Mouse (Mus musculus): Measurements from ENCODE around the gene Ifnb1. TPM values are rescaled to one million over a fixed set of nuclear protein-coding genes. Genes with fewer than 3 reads are reported as not detected.

Gene Ifnb1
- polyA plus RNA-seq, 1 experiment from 2014 or later, result not detected

DNA sequence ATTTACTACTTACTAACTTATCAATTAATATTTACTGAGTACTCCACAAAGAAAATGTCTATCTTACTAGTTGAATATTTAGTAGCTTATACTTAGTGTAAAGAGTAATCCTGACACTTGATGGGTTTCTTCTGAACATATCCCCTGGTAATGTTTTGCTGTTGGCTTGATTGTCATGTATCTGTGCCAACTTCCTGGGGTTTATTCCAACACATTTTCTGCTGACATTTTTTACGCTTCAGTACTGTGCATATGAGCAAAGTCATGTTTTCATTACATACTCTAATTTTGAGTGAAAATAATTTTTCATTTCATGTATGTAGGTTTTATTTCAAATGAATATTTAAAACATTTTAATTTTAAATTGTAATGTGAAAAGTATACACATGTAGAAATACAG is 12.3 kb upstream of the Ifnb1 start:
- H3K4me3 ChIP-seq (ENCODE audit: low read length), result no peak overlapping the region
- no peaks in the 10 kb centered on the region for H3K36me3 ChIP-seq (ENCODE audit: insufficient read depth, low read length)
- H3K4me1 ChIP-seq (ENCODE audit: insufficient read depth, low read length), result no peaks in the 10 kb centered on the region
- no peak overlapping the region for H3K9ac ChIP-seq (replicated peaks; ENCODE audit: low read length)
- no peak overlapping the region for H3K27ac ChIP-seq (ENCODE audit: low read length)
- H3K9me3 ChIP-seq (ENCODE audit: low read length), result no peaks in the 10 kb centered on the region
- ATAC-seq (ENCODE audit: low FRiP score, low TSS enrichment), result no peak
- no peaks in the 10 kb centered on the region for H3K27me3 ChIP-seq (ENCODE audit: insufficient read depth, low read length)
- H3K4me2 ChIP-seq (replicated peaks; ENCODE audit: low read depth, low read length), result no peak overlapping the region
- 89% methylated on average over 1 of the region's 1 CpGs for WGBS

DNA sequence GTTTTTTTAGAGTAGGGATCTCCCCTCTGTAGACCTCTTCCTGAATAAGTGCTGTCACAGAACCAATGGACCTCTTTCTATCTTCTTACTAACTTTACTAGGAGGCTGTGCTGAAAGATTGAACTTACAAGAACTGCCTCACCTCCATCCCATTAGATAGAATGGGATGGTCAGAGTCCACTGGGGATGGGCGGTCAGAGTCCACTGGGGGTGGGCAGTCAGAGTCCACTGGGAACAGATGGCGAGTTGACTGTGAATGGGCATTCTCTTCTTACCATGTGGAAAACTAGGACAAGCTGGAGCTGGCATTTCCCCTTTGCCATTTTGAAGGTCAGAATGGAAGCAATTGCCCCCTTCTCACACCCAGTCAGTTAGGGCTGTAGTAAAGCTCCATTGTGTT is 10.9 kb upstream of the Ifnb1 start:
- H3K9ac ChIP-seq (replicated peaks; ENCODE audit: low read length), result no peak overlapping the region
- WGBS, result 98% methylated on average over 2 of the region's 2 CpGs
- ATAC-seq (ENCODE audit: low FRiP score, low TSS enrichment), result no peak
- no peaks in the 10 kb centered on the region for H3K4me1 ChIP-seq (ENCODE audit: insufficient read depth, low read length)
- no peaks in the 10 kb centered on the region for H3K9me3 ChIP-seq (ENCODE audit: low read length)
- no peak overlapping the region for H3K4me2 ChIP-seq (replicated peaks; ENCODE audit: low read depth, low read length)
- no peaks in the 10 kb centered on the region for H3K36me3 ChIP-seq (ENCODE audit: insufficient read depth, low read length)
- no peak overlapping the region for H3K4me3 ChIP-seq (ENCODE audit: low read length)
- no peak overlapping the region for H3K27ac ChIP-seq (ENCODE audit: low read length)
- no peaks in the 10 kb centered on the region for H3K27me3 ChIP-seq (ENCODE audit: insufficient read depth, low read length)

DNA sequence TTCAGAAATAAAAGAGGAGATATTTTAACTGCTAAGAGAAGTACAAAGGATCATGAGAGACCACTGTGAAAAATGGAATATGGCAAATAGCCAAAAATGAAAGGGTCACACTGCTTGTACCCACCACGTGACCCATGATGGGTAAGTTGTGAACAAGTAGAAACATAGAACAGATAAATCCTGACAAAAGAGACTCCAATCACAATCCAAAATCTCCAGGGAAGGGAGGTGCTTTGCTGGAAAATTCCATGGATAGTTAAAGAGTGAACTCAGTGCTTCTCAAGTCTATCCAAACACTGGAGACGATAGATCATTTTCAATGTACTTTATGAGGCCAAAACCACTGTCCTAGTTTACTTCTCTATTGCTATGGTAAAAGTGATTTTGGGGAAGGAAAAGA is 8.3 kb upstream of the Ifnb1 start:
- no peak overlapping the region for H3K4me3 ChIP-seq (ENCODE audit: low read length)
- no peak for ATAC-seq (ENCODE audit: low FRiP score, low TSS enrichment)
- 61% methylated on average over 2 of the region's 2 CpGs for WGBS
- no peak overlapping the region for H3K9ac ChIP-seq (replicated peaks; ENCODE audit: low read length)
- H3K27ac ChIP-seq (ENCODE audit: low read length), result no peak overlapping the region
- H3K27me3 ChIP-seq (ENCODE audit: insufficient read depth, low read length), result no peaks in the 10 kb centered on the region
- no peaks in the 10 kb centered on the region for H3K9me3 ChIP-seq (ENCODE audit: low read length)
- H3K4me2 ChIP-seq (replicated peaks; ENCODE audit: low read depth, low read length), result no peak overlapping the region
- H3K36me3 ChIP-seq (ENCODE audit: insufficient read depth, low read length), result no peaks in the 10 kb centered on the region
- H3K4me1 ChIP-seq (ENCODE audit: insufficient read depth, low read length), result no peaks in the 10 kb centered on the region

DNA sequence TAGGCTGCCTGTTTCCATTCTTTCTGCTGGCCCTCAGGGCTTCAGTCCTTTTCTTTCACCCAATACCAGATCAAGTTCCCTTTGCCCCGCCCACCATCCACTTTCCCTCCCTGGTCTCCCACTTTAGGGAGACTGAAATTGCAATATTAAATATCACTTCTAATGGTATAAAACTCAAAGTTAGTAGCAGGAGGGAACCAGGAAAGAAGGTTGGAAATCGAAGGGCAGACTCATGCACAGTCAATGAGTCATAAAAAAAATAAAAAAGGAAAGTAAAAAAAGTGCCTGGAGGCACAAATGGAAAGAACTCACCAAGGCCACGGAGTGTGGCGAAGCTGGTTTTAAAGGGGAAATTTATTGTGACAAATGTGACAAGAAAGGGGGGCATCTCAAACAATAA is 7.7 kb upstream of the Ifnb1 start:
- Histone ChIP-seq H3K9ac (replicated peaks; ENCODE audit: low read length) (no peak overlapping the region), H3K4me3 (ENCODE audit: low read length) (no peak overlapping the region), H3K27me3 (ENCODE audit: insufficient read depth, low read length) (no peaks in the 10 kb centered on the region), H3K36me3 (ENCODE audit: insufficient read depth, low read length) (no peaks in the 10 kb centered on the region), H3K9me3 (ENCODE audit: low read length) (no peaks in the 10 kb centered on the region), H3K4me1 (ENCODE audit: insufficient read depth, low read length) (no peaks in the 10 kb centered on the region), H3K27ac (ENCODE audit: low read length) (no peak overlapping the region), H3K4me2 (replicated peaks; ENCODE audit: low read depth, low read length) (no peak overlapping the region)
- no peak for ATAC-seq (ENCODE audit: low FRiP score, low TSS enrichment)
- WGBS, result 69% methylated on average over 4 of the region's 4 CpGs

DNA sequence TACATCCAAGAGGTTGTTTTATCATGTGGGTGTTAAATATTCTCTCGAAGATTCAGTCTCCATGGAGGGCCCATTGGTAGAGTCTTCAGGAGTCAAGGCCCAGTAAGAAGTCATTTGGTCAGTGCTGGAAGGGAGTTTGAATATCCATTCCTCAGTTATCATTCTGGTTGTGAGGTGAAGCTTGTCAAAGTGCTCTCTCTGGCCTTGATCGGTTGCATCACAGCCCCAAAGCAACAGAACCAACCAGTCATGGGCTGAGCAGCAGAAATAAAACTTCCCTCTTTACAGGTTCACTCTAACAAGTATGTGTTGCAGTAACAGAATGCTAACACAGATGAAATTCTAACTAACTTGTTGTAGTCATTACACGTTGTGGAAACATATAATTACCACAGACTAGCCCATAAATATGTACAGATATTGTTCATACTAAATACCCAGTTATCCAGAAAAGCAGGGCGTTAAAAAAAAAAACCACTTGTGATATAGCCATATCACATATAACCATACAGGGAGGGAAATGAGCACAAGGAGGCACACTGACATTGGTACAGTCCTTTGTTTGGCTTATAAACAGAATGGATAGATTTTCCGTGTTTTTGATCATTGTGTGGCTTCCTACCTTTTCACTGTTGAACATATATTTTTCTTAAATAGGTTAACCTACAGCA is 3.9 kb upstream of the Ifnb1 start:
- Histone ChIP-seq H3K27ac (ENCODE audit: low read length) (no peak overlapping the region), H3K9me3 (ENCODE audit: low read length) (no peaks in the 10 kb centered on the region), H3K4me2 (replicated peaks; ENCODE audit: low read depth, low read length) (no peak overlapping the region), H3K4me3 (ENCODE audit: low read length) (no peak overlapping the region), H3K4me1 (ENCODE audit: insufficient read depth, low read length) (no peaks in the 10 kb centered on the region), H3K9ac (replicated peaks; ENCODE audit: low read length) (no peak overlapping the region), H3K27me3 (ENCODE audit: insufficient read depth, low read length) (no peaks in the 10 kb centered on the region), H3K36me3 (ENCODE audit: insufficient read depth, low read length) (no peaks in the 10 kb centered on the region)
- WGBS, result 87% methylated on average over 5 of the region's 5 CpGs
- ATAC-seq (ENCODE audit: low FRiP score, low TSS enrichment), result no peak

DNA sequence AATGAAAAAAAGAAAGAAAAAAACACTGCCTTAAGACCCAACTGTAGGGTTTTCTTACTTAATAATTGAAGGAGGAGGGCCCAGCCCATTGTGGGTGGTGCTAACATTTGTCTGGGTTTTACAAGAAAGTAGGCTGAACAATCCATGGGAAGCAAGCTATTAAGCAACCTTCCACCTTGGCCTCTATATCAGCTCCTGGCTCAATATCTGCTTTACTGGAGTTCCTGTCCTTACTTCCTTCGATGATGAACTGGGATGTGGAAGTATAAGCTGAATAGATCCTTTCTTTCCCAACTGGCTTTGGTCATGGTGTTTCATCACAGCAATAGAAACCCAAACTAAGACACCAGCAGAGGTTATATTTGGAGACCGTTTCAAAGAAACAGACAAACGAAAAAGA is 2.8 kb upstream of the Ifnb1 start:
- H3K9me3 ChIP-seq (ENCODE audit: low read length), result no peaks in the 10 kb centered on the region
- no peaks in the 10 kb centered on the region for H3K27me3 ChIP-seq (ENCODE audit: insufficient read depth, low read length)
- WGBS, result 83% methylated on average over 3 of the region's 3 CpGs
- H3K4me2 ChIP-seq (replicated peaks; ENCODE audit: low read depth, low read length), result no peak overlapping the region
- H3K4me3 ChIP-seq (ENCODE audit: low read length), result no peak overlapping the region
- ATAC-seq (ENCODE audit: low FRiP score, low TSS enrichment), result no peak
- no peak overlapping the region for H3K9ac ChIP-seq (replicated peaks; ENCODE audit: low read length)
- H3K36me3 ChIP-seq (ENCODE audit: insufficient read depth, low read length), result no peaks in the 10 kb centered on the region
- no peaks in the 10 kb centered on the region for H3K4me1 ChIP-seq (ENCODE audit: insufficient read depth, low read length)
- no peak overlapping the region for H3K27ac ChIP-seq (ENCODE audit: low read length)

DNA sequence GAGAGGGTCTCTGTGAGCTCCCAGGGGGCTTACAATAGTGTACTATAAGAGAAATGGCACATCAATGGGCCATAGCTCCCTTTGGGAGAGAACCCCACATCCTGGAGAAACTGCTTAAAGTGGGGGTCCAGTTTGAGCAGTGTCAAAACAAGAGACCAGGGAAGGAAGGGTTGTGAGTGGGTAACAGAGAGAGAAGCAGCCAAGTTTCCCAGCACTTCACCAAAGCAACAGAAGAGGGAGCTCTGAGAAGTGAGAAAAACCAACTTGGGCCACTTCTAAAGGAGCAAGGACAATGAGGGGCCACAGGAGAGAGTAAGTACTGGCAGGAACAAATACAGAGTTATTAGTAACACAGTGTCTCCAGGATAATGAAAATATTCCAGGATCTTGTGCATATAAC is 667 bp upstream of the Ifnb1 start:
- Histone ChIP-seq H3K9me3 (ENCODE audit: low read length) (no peaks in the 10 kb centered on the region), H3K9ac (replicated peaks; ENCODE audit: low read length) (no peak overlapping the region), H3K27me3 (ENCODE audit: insufficient read depth, low read length) (no peaks in the 10 kb centered on the region), H3K4me3 (ENCODE audit: low read length) (no peak overlapping the region), H3K4me2 (replicated peaks; ENCODE audit: low read depth, low read length) (no peak overlapping the region), H3K4me1 (ENCODE audit: insufficient read depth, low read length) (no peaks in the 10 kb centered on the region), H3K27ac (ENCODE audit: low read length) (no peak overlapping the region), H3K36me3 (ENCODE audit: insufficient read depth, low read length) (no peaks in the 10 kb centered on the region)
- ATAC-seq (ENCODE audit: low FRiP score, low TSS enrichment), result no peak

DNA sequence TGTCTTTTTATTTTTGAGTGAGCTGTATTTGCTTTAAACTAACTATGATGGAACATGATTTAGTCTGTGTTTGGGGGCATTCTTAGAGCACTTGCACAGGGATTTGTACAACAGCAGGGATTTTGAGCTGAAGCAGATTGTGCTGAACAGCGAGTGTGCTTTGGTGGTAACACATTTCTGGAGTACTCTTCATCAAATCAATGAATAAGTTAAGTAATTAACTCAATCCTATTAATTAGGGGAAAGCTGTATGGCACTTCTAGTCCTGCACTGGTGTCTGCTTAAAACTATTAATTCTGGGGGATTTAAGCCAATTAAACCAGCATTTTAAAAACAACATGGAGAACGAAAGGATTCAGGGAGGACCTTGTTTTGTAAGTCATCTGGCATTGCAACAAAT is 4.6 kb downstream of the Ifnb1 start:
- no peak for ATAC-seq (ENCODE audit: low FRiP score, low TSS enrichment)
- H3K27ac ChIP-seq (ENCODE audit: low read length), result no peak overlapping the region
- H3K9me3 ChIP-seq (ENCODE audit: low read length), result no peaks in the 10 kb centered on the region
- 91% methylated on average over 2 of the region's 2 CpGs for WGBS
- H3K4me2 ChIP-seq (replicated peaks; ENCODE audit: low read depth, low read length), result no peak overlapping the region
- H3K27me3 ChIP-seq (ENCODE audit: insufficient read depth, low read length), result no peaks in the 10 kb centered on the region
- no peaks in the 10 kb centered on the region for H3K36me3 ChIP-seq (ENCODE audit: insufficient read depth, low read length)
- H3K4me1 ChIP-seq (ENCODE audit: insufficient read depth, low read length), result 0 out of 2 replicates have a peak, but pooled peaks cover 6% of the 10 kb centered on the region
- H3K9ac ChIP-seq (replicated peaks; ENCODE audit: low read length), result no peak overlapping the region
- H3K4me3 ChIP-seq (ENCODE audit: low read length), result no peak overlapping the region

DNA sequence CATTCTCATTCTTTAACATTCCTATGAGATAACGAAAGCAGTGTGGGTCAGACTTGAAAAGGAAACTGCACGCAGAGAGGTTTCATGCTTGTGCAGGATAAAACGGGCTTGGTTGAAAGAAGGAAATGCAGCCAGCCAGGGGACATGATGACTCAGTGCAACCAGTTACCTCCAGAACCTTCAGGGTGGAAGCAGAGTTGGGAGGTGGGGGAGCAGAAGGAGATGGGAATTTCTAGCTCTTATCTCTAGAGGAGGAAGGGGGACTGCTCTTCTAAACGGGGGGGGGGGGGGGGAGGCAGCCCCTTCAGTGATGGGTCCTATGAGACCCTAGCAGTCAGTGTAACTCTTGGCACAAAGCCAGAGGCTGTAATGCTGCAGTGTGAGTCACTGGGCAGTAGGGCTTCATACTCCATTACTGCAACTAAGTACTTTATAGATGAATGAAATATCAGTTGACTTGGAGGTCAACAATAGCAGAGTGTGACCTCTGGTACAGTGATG is 6.8 kb downstream of the Ifnb1 start:
- H3K9ac ChIP-seq (replicated peaks; ENCODE audit: low read length), result no peak overlapping the region
- H3K27ac ChIP-seq (ENCODE audit: low read length), result peak overlapping the region; percentile 66; the same call in 1 of the 2 replicates
- H3K4me1 ChIP-seq (ENCODE audit: insufficient read depth, low read length), result 0 out of 2 replicates have a peak, but pooled peaks cover 6% of the 10 kb centered on the region
- H3K27me3 ChIP-seq (ENCODE audit: insufficient read depth, low read length), result no peaks in the 10 kb centered on the region
- H3K4me3 ChIP-seq (ENCODE audit: low read length), result no peak overlapping the region
- no peaks in the 10 kb centered on the region for H3K36me3 ChIP-seq (ENCODE audit: insufficient read depth, low read length)
- ATAC-seq (ENCODE audit: low FRiP score, low TSS enrichment), result peak; percentile 80
- WGBS, result 25% methylated on average over 4 of the region's 4 CpGs
- H3K4me2 ChIP-seq (replicated peaks; ENCODE audit: low read depth, low read length), result peak overlapping the region; percentile 23; the same call in 1 of the 2 replicates
- H3K9me3 ChIP-seq (ENCODE audit: low read length), result no peaks in the 10 kb centered on the region

DNA sequence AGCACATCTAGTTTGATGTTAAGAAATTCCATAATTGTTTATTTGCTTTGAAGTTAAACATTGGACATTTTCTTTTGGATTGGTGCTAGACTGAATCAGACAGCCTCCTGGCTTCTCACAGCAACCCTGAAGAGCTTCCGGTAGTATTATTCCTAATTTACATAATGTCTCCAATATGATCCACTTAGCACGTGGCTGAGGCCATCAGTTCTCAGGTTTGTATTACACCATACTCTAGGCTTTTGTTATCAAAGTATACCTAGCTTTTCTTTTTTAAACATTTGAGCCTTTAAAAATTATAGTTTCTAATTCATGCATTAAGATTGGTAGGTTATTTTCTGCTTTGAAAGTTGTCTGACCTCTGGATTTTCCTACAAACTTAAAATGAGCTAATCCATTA is 7.3 kb downstream of the Ifnb1 start:
- no peak for ATAC-seq (ENCODE audit: low FRiP score, low TSS enrichment)
- WGBS, result 58% methylated on average over 2 of the region's 2 CpGs
- peak overlapping the region; percentile 23; the same call in 1 of the 2 replicates for H3K4me2 ChIP-seq (replicated peaks; ENCODE audit: low read depth, low read length)
- no peaks in the 10 kb centered on the region for H3K36me3 ChIP-seq (ENCODE audit: insufficient read depth, low read length)
- H3K9me3 ChIP-seq (ENCODE audit: low read length), result no peaks in the 10 kb centered on the region
- H3K4me1 ChIP-seq (ENCODE audit: insufficient read depth, low read length), result 0 out of 2 replicates have a peak, but pooled peaks cover 6% of the 10 kb centered on the region
- H3K4me3 ChIP-seq (ENCODE audit: low read length), result no peak overlapping the region
- no peaks in the 10 kb centered on the region for H3K27me3 ChIP-seq (ENCODE audit: insufficient read depth, low read length)
- no peak overlapping the region for H3K9ac ChIP-seq (replicated peaks; ENCODE audit: low read length)
- H3K27ac ChIP-seq (ENCODE audit: low read length), result peak overlapping the region; percentile 66; the same call in 1 of the 2 replicates

All from kidney, embryonic 16.5 days (tissue).